Mouse (Mus musculus) liver, embryonic 14.5 days (tissue): ENCODE data around the gene Hivep2. TPM values are rescaled to one million over a fixed set of nuclear protein-coding genes. Genes with fewer than 3 reads are reported as not detected.

Experiments
- ATAC-seq: fragments of 200-750 bp; cut with Nextera tagmentation; 2 replicates; pipeline ENCODE4 v1.8.0; 2017; ENCODE audit warnings: moderate number of reproducible peaks, mild to moderate bottlenecking, moderate library complexity; ENCODE audit not compliant: insufficient read depth
- DNase-seq, 3 experiments: peaks; one replicate each; pipeline ENCODE4 v3.0.0-alpha.2; 2012 to 2013; ENCODE audit warnings: low read depth in 3 of 3, low spot score in 3 of 3
- H3K27ac ChIP-seq: fragments of 300-500 bp; sonication (generic); 2 replicates; pipeline ENCODE4 v1.5.1; 2014; ENCODE audit warnings: moderate library complexity, mild to moderate bottlenecking, control low read depth, inconsistent platforms
- H3K27me3 ChIP-seq: fragments of 300-500 bp; sonication (generic); 2 replicates; pipeline ENCODE4 v1.6.1; 2014; ENCODE audit warnings: mild to moderate bottlenecking, low read length, moderate library complexity; ENCODE audit not compliant: control insufficient read depth, insufficient read depth
- H3K36me3 ChIP-seq: fragments of 300-500 bp; sonication (generic); replicated peaks from 2 replicates; pipeline ENCODE4 v1.6.1; 2014; ENCODE audit warnings: low read depth; ENCODE audit not compliant: control insufficient read depth, insufficient read depth
- H3K4me1 ChIP-seq, 2 experiments: fragments of 200-500 bp in 1 of 2; fragments of 300-500 bp in 1 of 2; sonication (generic) in 1 of 2; replicated peaks; 2 replicates each; pipeline ENCODE4 v1.6.1; 2012 to 2014; ENCODE audit warnings: antibody characterized with exemption in 1 of 2, inconsistent platforms in 1 of 2, low read length in 1 of 2; ENCODE audit not compliant: control insufficient read depth in 2 of 2, insufficient read depth in 2 of 2
- H3K4me2 ChIP-seq: fragments of 300-500 bp; sonication (generic); 2 replicates; pipeline ENCODE4 v1.6.1; 2014; ENCODE audit warnings: low read depth, mild to moderate bottlenecking, control low read depth, moderate library complexity
- H3K4me3 ChIP-seq, 2 experiments: fragments of 200-500 bp in 1 of 2; fragments of 300-500 bp in 1 of 2; sonication (generic) in 1 of 2; 2 replicates each; pipeline ENCODE4 v1.5.1; 2012 to 2014; ENCODE audit warnings: low read depth in 2 of 2, low read length in 2 of 2, mild to moderate bottlenecking in 2 of 2, control low read depth in 1 of 2, inconsistent platforms in 1 of 2, moderate library complexity in 1 of 2; ENCODE audit not compliant: insufficient read depth in 1 of 2
- H3K9ac ChIP-seq: fragments of 300-500 bp; sonication (generic); replicated peaks from 2 replicates; pipeline ENCODE4 v1.6.1; 2014; ENCODE audit warnings: mild to moderate bottlenecking, control low read depth, moderate library complexity
- H3K9me3 ChIP-seq: fragments of 300-500 bp; sonication (generic); 2 replicates; pipeline ENCODE4 v1.6.1; 2016; ENCODE audit warnings: low read length, mixed read lengths; ENCODE audit not compliant: control insufficient read depth
- CTCF ChIP-seq: IDR thresholded peaks from 2 replicates; pipeline ENCODE4 v1.5.1; 2016; ENCODE audit warnings: antibody characterized with exemption, low read depth, control low read depth
- EP300 ChIP-seq: IDR thresholded peaks from 2 replicates; pipeline ENCODE4 v1.6.1; 2016; ENCODE audit warnings: antibody characterized with exemption, low read depth
- WGBS: fragments of 180-500 bp; shearing (Covaris S2); extraction: QIAGEN DNeasy Blood & Tissue Kit; methylation state at CpG from one replicate; pipeline ENCODE4 v1.1.7; 2014; ENCODE audit not compliant: insufficient replicate concordance; 5-methylcytosine and 5-hydroxymethylcytosine counted together
- polyA plus RNA-seq, 2 experiments: library from polyadenylated mRNA; depleted of rRNA in 1 of 2; stranded (reverse) in 1 of 2; unstranded in 1 of 2; fragments of >200 nt; fragmentation: Nextera tagmentation in 1 of 2; extraction: Ambion mirVana in 1 of 2; gene quantifications; 2 replicates each; pipeline versions ENCODE4 v1.2.1 to v1.2.3; 2012 to 2014

Hivep2 gene
- polyA plus RNA-seq, 2 experiments: 0.32 to 0.33 TPM

GRCm38 (mm10) chr10:13966830-13967450 is 1.1 kb downstream of the Hivep2 start:
- Histone ChIP-seq H3K9me3 (no peaks in the 10 kb centered on the region), H3K27ac (no peak overlapping the region), H3K4me1 (no peaks in the 10 kb centered on the region), H3K4me2 (peak overlapping the region; percentile 74), H3K27me3 (peaks cover 65% of the 10 kb centered on the region), H3K36me3 (no peaks in the 10 kb centered on the region), H3K9ac (peak overlapping the region; percentile 12; the same call in 1 of the 2 replicates), H3K4me3 (peak overlapping the region; percentile 56 to 61)
- no peak for DNase-seq
- 0 out of 2 replicates have a peak, but pooled peaks have one; percentile 32 for ATAC-seq
- TF ChIP-seq CTCF (no peak), EP300 (no peak)
- under 1% methylated on average over 59 of the region's 66 CpGs for WGBS

GRCm38 (mm10) chr10:13967451-13968233 is 1.8 kb downstream of the Hivep2 start:
- DNase-seq: no peak
- Histone ChIP-seq H3K9ac (peak overlapping the region; percentile 12; the same call in 1 of the 2 replicates), H3K9me3 (no peaks in the 10 kb centered on the region), H3K27ac (no peak overlapping the region), H3K4me1 (no peaks in the 10 kb centered on the region), H3K27me3 (peaks cover 59% of the 10 kb centered on the region), H3K4me2 (peak overlapping the region; percentile 74), H3K4me3 (peak overlapping the region; percentile 56 to 61), H3K36me3 (no peaks in the 10 kb centered on the region)
- 1% methylated on average over 36 of the region's 36 CpGs for WGBS
- ATAC-seq: 0 out of 2 replicates have a peak, but pooled peaks have one; percentile 13
- TF ChIP-seq CTCF (no peak), EP300 (no peak)

DNA sequence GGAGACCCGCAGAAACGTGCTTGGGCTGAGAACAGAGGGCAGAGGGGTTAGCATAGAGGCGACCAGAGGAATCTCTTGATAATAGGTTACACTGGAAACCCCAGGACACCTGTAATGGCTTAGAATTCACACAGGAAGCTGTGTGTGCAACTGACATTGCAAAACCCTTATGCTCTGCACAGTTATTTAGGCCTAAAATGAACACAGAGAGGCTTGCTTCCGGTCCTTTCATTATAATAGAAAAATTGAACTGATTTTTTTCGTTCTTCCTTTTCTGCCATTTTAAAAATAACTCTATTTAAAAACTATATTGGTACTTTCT is 2.3 kb downstream of the Hivep2 start:
- 10% methylated on average over 5 of the region's 5 CpGs for WGBS
- DNase-seq (no peak), ATAC-seq (no peak)
- no peak overlapping the region for H3K27ac ChIP-seq
- H3K9ac ChIP-seq: no peak overlapping the region
- H3K4me1 ChIP-seq: no peaks in the 10 kb centered on the region
- peak overlapping the region; percentile 74 for H3K4me2 ChIP-seq
- peak overlapping the region in 1 of 2 experiments; percentile 61; a peak in 2 of 4 replicates for H3K4me3 ChIP-seq
- no peaks in the 10 kb centered on the region for H3K9me3 ChIP-seq
- TF ChIP-seq EP300 (no peak), CTCF (no peak)
- no peaks in the 10 kb centered on the region for H3K36me3 ChIP-seq
- H3K27me3 ChIP-seq: peaks cover 53% of the 10 kb centered on the region

- no peak overlapping the region for H3K27ac ChIP-seq
- ATAC-seq: no peak
- H3K4me1 ChIP-seq: no peaks in the 10 kb centered on the region
- H3K4me2 ChIP-seq: no peak overlapping the region
- H3K36me3 ChIP-seq: no peaks in the 10 kb centered on the region
- H3K4me3 ChIP-seq: no peak overlapping the region
- H3K9ac ChIP-seq: no peak overlapping the region
- peaks cover 48% of the 10 kb centered on the region for H3K27me3 ChIP-seq
- TF ChIP-seq CTCF (peak; percentile 40; the same call in 1 of the 2 replicates), EP300 (no peak)
- no peaks in the 10 kb centered on the region for H3K9me3 ChIP-seq
- no peak for DNase-seq
- 26% methylated on average over 8 of the region's 8 CpGs for WGBS
Observed at GRCm38 (mm10) chr10:13968989-13969388, 3.1 kb downstream of the Hivep2 start.

DNA sequence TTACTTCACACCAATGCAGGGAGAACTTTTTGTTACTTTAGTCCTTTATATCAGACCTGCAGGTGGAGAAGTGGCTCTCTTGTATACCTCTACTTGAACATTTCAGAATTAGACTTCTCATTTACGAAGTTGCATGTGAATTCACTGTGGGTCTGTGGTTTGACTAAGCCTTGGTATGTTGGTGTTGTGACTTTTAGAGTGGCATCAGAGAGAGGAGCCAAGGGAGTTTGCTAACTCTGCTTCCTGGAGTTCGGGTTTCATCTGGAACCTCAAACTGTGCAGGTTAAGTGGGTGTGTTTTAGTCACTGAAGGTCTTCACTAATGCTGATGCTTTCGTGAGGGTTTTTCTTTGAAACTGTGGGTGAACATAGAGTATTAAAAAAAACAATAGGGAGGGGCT is 4.4 kb downstream of the Hivep2 start:
- no peaks in the 10 kb centered on the region for H3K4me1 ChIP-seq
- no peak overlapping the region for H3K4me3 ChIP-seq
- no peak overlapping the region for H3K9ac ChIP-seq
- TF ChIP-seq CTCF: no peak
- TF ChIP-seq EP300: no peak
- H3K27me3 ChIP-seq: peaks cover 35% of the 10 kb centered on the region
- H3K4me2 ChIP-seq: no peak overlapping the region
- H3K27ac ChIP-seq: no peak overlapping the region
- no peak for DNase-seq
- no peaks in the 10 kb centered on the region for H3K36me3 ChIP-seq
- 61% methylated on average over 3 of the region's 3 CpGs for WGBS
- no peak for ATAC-seq
- no peaks in the 10 kb centered on the region for H3K9me3 ChIP-seq
